Mouse (Mus musculus) lung, embryonic 15.5 days (tissue): ENCODE measurements around the gene Gnptab. TPM values are rescaled to one million over a fixed set of nuclear protein-coding genes. Genes with fewer than 3 reads are reported as not detected.
"Not testable (repeated sequence)": the region's sequence is repeated elsewhere in the genome, so short reads cannot be mapped to it uniquely, and the experiment has no call there.

Experiments used
- ATAC-seq: fragments of 200-750 bp; cut with Nextera tagmentation; 2 replicates; pipeline ENCODE4 v1.8.0; 2017; ENCODE audit warnings: moderate number of reproducible peaks, borderline replicate concordance; ENCODE audit not compliant: low FRiP score, low TSS enrichment; ENCODE audit errors: extremely low read depth
- H3K27ac ChIP-seq: fragments of 300-500 bp; sonication (generic); 2 replicates; pipeline ENCODE4 v1.5.1; 2015; ENCODE audit warnings: moderate library complexity, mild to moderate bottlenecking, inconsistent platforms
- H3K27me3 ChIP-seq: fragments of 300-500 bp; sonication (generic); 2 replicates; pipeline ENCODE4 v1.6.1; 2015; ENCODE audit warnings: inconsistent platforms
- H3K36me3 ChIP-seq: fragments of 300-500 bp; sonication (generic); 2 replicates; pipeline ENCODE4 v1.6.1; 2015; ENCODE audit warnings: inconsistent platforms
- H3K4me1 ChIP-seq: fragments of 300-500 bp; sonication (generic); 2 replicates; pipeline ENCODE4 v1.6.1; 2015; ENCODE audit warnings: inconsistent platforms
- H3K4me2 ChIP-seq: fragments of 300-500 bp; sonication (generic); 2 replicates; pipeline ENCODE4 v1.6.1; 2015; ENCODE audit warnings: inconsistent platforms, mild to moderate bottlenecking, moderate library complexity
- H3K4me3 ChIP-seq: fragments of 300-500 bp; sonication (generic); 2 replicates; pipeline ENCODE4 v1.5.1; 2015; ENCODE audit warnings: mild to moderate bottlenecking, inconsistent platforms
- H3K9ac ChIP-seq: fragments of 300-500 bp; sonication (generic); 2 replicates; pipeline ENCODE4 v1.6.1; 2015; ENCODE audit warnings: inconsistent platforms
- H3K9me3 ChIP-seq: fragments of 300-500 bp; sonication (generic); 2 replicates; pipeline ENCODE4 v1.6.1; 2016; ENCODE audit warnings: inconsistent platforms
- WGBS: fragments of 180-500 bp; shearing (Covaris S2); methylation state at CpG from one replicate; pipeline ENCODE4 v1.1.7; 2015; 5-methylcytosine and 5-hydroxymethylcytosine counted together
- polyA plus RNA-seq: library from polyadenylated mRNA; unstranded; fragments of >200 nt; fragmentation: Nextera tagmentation; extraction: Ambion mirVana; gene quantifications from 2 replicates; pipeline ENCODE4 v1.2.1, GENCODE M21; 2015

The Gnptab gene
- polyA plus RNA-seq, 1 experiment from 2014 or later = 16.2 TPM

DNA sequence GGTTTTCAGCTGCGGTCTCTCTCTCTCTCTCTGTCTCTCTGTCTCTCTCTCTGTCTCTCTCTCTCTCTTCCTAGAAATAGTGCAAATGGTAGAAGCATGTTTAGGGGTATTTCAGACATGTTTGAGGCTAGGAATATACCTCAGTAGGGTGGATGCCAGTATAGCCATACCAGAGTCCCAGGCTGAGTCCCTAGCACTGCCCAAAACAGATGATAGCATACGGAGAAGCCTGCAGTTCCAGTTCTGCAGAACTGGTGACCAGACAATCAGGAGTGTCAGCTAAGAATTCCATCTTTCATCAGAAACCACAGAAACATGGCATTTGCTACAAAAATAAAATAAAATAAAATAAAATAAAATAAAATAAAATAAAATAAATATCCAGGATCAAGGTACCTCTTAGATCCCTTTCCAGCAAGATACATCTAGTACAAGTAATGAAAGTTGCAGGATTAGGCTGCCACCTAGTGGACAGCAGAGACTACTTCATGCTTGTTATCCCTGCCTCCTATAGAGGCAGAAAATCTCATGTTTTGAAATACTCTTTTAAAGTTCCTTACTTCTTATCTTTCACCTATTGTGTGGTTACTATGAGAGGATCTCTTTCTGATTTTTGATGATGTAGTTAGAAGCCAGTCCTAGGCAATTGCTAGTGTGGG, 47.4 kb downstream of the Gnptab start:
- no peaks in the 10 kb centered on the region for H3K27me3 ChIP-seq
- no peak overlapping the region for H3K27ac ChIP-seq
- no peaks in the 10 kb centered on the region for H3K4me1 ChIP-seq
- peak; percentile 75; the same call in 1 of the 2 replicates for ATAC-seq
- H3K9me3 ChIP-seq = no peaks in the 10 kb centered on the region
- no peak overlapping the region for H3K9ac ChIP-seq
- 89% methylated on average over 2 of the region's 2 CpGs for WGBS
- no peak overlapping the region for H3K4me3 ChIP-seq
- H3K4me2 ChIP-seq = no peak overlapping the region
- peaks cover 26% of the 10 kb centered on the region; the same call in 1 of the 2 replicates for H3K36me3 ChIP-seq

DNA sequence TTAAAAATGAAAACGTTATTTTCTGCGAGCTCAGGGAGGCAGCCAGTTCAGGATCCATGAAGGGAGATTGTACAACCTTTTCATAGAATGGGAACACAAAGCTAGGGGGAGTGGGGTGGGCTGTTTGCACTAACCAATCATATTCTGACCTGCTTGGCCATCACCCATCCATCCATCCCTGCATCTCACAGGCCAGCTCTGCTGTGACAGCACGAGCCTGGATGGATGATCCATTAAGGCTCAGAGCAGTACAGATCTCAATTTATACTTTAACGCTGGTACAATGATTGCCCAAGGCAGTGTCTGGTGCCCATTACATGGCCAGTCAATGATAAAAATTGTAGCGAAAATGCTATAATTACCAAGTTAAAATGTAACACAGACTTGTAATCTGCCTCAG, 48.0 kb downstream of the Gnptab start:
- 58% methylated on average over 5 of the region's 5 CpGs for WGBS
- Histone ChIP-seq H3K9me3 (no peaks in the 10 kb centered on the region), H3K36me3 (peaks cover 25% of the 10 kb centered on the region; the same call in 1 of the 2 replicates), H3K4me3 (no peak overlapping the region), H3K4me2 (no peak overlapping the region), H3K27me3 (no peaks in the 10 kb centered on the region), H3K9ac (no peak overlapping the region), H3K4me1 (no peaks in the 10 kb centered on the region), H3K27ac (no peak overlapping the region)
- ATAC-seq = no peak

DNA sequence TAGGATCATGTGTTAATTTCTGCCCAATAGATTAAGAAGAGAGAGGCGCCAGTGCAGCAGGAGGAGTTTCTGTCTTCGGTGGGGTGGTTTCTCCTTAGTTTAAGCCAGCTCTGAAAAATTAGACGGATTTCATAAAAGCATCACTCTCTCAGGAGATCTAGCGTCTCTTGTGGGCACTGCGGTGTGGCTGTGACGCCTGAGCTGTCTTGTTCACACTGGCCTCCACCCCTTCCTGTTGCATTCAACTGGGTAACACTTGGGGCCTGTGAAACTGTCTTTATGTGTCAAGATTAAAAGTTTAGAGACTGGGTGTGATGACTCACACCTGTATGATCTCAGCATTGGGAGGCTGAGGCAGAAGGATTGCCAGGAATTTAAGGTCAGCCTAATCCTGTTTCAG, 49.1 kb downstream of the Gnptab start:
- ATAC-seq = no peak
- no peaks in the 10 kb centered on the region for H3K27me3 ChIP-seq
- 92% methylated on average over 6 of the region's 6 CpGs for whole genome bisulfite sequencing
- no peaks in the 10 kb centered on the region for H3K4me1 ChIP-seq
- no peak overlapping the region for H3K27ac ChIP-seq
- H3K9me3 ChIP-seq = no peaks in the 10 kb centered on the region
- H3K36me3 ChIP-seq = peaks cover 27% of the 10 kb centered on the region
- no peak overlapping the region for H3K4me3 ChIP-seq
- no peak overlapping the region for H3K4me2 ChIP-seq
- H3K9ac ChIP-seq = no peak overlapping the region

DNA sequence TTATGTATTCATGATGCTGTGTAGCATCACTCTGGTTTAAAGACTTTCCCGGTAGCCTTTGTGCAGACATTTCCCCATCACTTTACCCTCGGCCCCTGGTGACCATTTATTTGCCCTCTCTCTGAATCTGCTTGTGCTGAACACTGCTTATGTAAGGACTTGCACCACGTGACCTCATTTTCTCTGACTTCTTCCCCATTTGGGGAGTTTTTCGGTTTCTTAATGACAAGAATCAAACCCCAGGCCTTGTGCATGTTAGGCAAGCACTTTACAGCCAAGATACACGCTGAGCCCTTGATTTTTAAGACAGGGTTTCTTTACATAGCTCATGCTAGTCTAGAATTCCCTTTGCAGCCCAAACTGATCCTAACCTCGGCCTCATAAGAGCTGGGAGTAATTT, 62.3 kb downstream of the Gnptab start:
- H3K4me1 ChIP-seq = no peaks in the 10 kb centered on the region
- ATAC-seq = no peak
- H3K4me2 ChIP-seq = no peak overlapping the region
- peaks cover 32% of the 10 kb centered on the region for H3K36me3 ChIP-seq
- no peak overlapping the region for H3K9ac ChIP-seq
- no peak overlapping the region for H3K27ac ChIP-seq
- H3K9me3 ChIP-seq = no peaks in the 10 kb centered on the region
- H3K4me3 ChIP-seq = no peak overlapping the region
- 68% methylated on average over 6 of the region's 6 CpGs for WGBS
- H3K27me3 ChIP-seq = no peaks in the 10 kb centered on the region

DNA sequence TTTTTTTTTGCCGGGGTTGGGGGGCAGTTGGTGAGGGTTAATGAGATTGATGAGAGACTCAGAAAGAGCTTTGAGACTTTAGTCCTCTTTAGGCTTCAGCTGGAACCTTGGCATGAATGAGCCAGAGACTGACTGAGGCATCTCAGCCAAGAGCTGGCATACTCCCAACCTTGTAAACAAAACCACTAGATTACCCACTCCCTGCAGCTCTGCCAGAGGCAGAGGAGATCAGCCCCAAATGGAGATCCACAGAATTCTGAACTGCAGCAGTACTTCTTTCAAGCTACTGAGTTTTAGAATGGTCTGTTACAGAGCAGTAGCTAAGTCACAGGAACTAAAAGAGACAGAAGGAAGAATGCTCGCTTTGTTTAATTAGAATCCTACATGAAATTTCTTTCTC, 72.3 kb downstream of the Gnptab start:
- Histone ChIP-seq H3K36me3 (peaks cover 3% of the 10 kb centered on the region; the same call in 1 of the 2 replicates), H3K27ac (no peak overlapping the region), H3K9ac (no peak overlapping the region), H3K9me3 (no peaks in the 10 kb centered on the region), H3K27me3 (no peaks in the 10 kb centered on the region), H3K4me3 (no peak overlapping the region), H3K4me2 (no peak overlapping the region), H3K4me1 (0 out of 2 replicates have a peak, but pooled peaks cover 5% of the 10 kb centered on the region)
- no peak; the same call in 1 of the 2 replicates for ATAC-seq
- WGBS = 50% methylated on average over 2 of the region's 2 CpGs

- Histone ChIP-seq H3K36me3 (no peaks in the 10 kb centered on the region), H3K27me3 (no peaks in the 10 kb centered on the region), H3K4me2 (no peak overlapping the region), H3K27ac (no peak overlapping the region), H3K9ac (no peak overlapping the region), H3K4me1 (0 out of 2 replicates have a peak, but pooled peaks cover 5% of the 10 kb centered on the region), H3K9me3 (no peaks in the 10 kb centered on the region), H3K4me3 (no peak overlapping the region)
- ATAC-seq = no peak
- 74% methylated on average over 6 of the region's 6 CpGs for WGBS
Measured at GRCm38 (mm10) chr10:88451990-88452389, 73.1 kb downstream of the Gnptab start.

- Histone ChIP-seq H3K27ac (peak overlapping the region; percentile 42; the same call in 1 of the 2 replicates), H3K9ac (no peak overlapping the region), H3K9me3 (no peaks in the 10 kb centered on the region), H3K4me2 (peak overlapping the region; percentile 17), H3K4me1 (peaks cover 4% of the 10 kb centered on the region; the same call in 1 of the 2 replicates), H3K27me3 (no peaks in the 10 kb centered on the region), H3K4me3 (no peak overlapping the region), H3K36me3 (no peaks in the 10 kb centered on the region)
- peak; percentile 47; the same call in 1 of the 2 replicates for ATAC-seq
- WGBS = 27% methylated on average over 6 of the region's 6 CpGs
Measured at GRCm38 (mm10) chr10:88457816-88458215, 78.9 kb downstream of the Gnptab start.

- peak; percentile 29; the same call in 1 of the 2 replicates for ATAC-seq
- H3K9me3 ChIP-seq = no peaks in the 10 kb centered on the region
Measured at GRCm38 (mm10) chr10:88459502-88459992, 80.6 kb downstream of the Gnptab start, which contains the start of gene Sycp3. TSS of gene Sycp3 (plus strand) at chr10:88459569.

DNA sequence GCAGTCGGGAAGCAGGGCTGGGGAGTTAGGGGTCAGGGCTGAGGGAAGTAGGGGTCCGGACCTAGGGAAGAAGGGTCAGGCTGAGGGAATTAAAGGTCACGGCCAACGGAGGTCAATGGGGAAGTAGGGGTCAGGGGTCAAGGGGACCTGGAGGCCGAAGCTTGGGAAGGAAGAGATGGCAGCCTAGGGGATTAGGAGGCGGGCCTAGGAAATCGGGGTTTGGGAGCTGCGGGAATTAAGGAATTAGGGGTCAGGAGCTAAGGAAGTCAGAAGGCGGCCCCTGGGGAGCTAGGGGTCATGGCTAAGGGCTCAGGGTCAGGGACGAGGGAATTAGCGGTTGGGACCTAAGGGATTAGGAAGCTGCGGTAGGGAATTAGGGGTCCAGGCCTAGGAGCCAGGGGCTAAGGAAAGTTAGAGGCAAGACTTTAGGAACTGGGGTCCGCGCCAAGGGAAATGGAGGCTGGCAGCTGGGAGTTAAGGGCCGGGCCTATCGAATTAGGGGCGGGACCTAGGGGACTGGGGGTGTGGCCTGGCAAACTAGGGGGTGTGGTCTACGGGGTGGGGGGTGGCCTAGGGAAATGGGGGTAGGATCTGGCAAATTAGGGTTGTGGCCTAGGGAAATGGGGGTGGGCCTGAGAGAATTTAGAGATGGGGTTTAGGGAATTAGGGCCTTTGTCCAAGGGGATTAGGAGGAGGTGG, 81.3 kb downstream of the Gnptab start:
- WGBS = 69% methylated on average over 18 of the region's 18 CpGs
- peaks cover 4% of the 10 kb centered on the region; the same call in 1 of the 2 replicates for H3K4me1 ChIP-seq
- H3K27ac ChIP-seq = no peak overlapping the region
- no peak overlapping the region for H3K4me3 ChIP-seq
- H3K9me3 ChIP-seq = no peaks in the 10 kb centered on the region
- H3K27me3 ChIP-seq = no peaks in the 10 kb centered on the region
- H3K4me2 ChIP-seq = no peak overlapping the region
- H3K9ac ChIP-seq = no peak overlapping the region
- no peaks in the 10 kb centered on the region for H3K36me3 ChIP-seq
- 0 out of 2 replicates have a peak, but pooled peaks have one; percentile 31 for ATAC-seq

More at GRCm38 (mm10) chr10:88459502-88459992, 80.6 kb downstream of the Gnptab start, which contains the start of gene Sycp3:
- H3K4me3 ChIP-seq = no peak within 1 kb of the TSS
- no peak within 1 kb of the TSS for H3K9ac ChIP-seq
- 81% methylated on average over 33 of the region's 33 CpGs for WGBS
- H3K4me1 ChIP-seq = peaks cover 4% of the 10 kb centered on the region; the same call in 1 of the 2 replicates
- H3K36me3 ChIP-seq = no peaks in the 10 kb centered on the region
- H3K27ac ChIP-seq = no peak within 1 kb of the TSS
- H3K27me3 ChIP-seq = no peaks in the 10 kb centered on the region
- H3K4me2 ChIP-seq = no peak within 1 kb of the TSS

- H3K4me2 ChIP-seq, H3K9me3 ChIP-seq, H3K36me3 ChIP-seq, H3K4me3 ChIP-seq, H3K9ac ChIP-seq, H3K4me1 ChIP-seq, ATAC-seq, H3K27me3 ChIP-seq, H3K27ac ChIP-seq: not testable (repeated sequence)
- 86% methylated on average over 10 of the region's 10 CpGs for WGBS
Measured at GRCm38 (mm10) chr10:88482866-88483265, 103.9 kb downstream of the Gnptab start.

DNA sequence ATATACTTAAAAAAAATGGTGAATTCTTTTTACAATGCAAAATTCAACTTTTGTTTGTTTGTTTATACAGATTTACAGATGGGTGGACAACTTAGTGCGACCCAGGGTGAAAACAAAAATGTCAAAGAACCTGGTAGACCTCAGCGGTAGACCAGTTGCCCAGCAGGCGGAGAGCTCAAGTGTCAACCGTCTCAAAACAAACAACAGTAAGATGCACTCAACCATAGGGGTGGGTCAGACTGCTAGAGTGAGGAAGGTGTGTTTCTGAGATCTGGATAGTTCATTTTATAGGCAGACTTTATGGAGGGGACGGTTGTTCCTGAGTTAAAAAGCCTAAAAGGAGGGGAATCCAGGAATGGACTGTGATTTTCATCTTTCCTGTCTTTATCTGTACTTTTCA, 109.7 kb downstream of the Gnptab start:
- Histone ChIP-seq H3K4me2 (no peak overlapping the region), H3K27ac (no peak overlapping the region), H3K4me1 (no peaks in the 10 kb centered on the region), H3K9me3 (no peaks in the 10 kb centered on the region), H3K36me3 (no peaks in the 10 kb centered on the region), H3K27me3 (no peaks in the 10 kb centered on the region), H3K4me3 (no peak overlapping the region), H3K9ac (no peak overlapping the region)
- WGBS = 79% methylated on average over 5 of the region's 5 CpGs
- no peak for ATAC-seq

GRCm38 (mm10) chr10:88491632-88492031, 112.7 kb downstream of the Gnptab start:
- no peak for ATAC-seq
- Histone ChIP-seq H3K4me3 (no peak overlapping the region), H3K36me3 (no peaks in the 10 kb centered on the region), H3K4me2 (no peak overlapping the region), H3K9ac (no peak overlapping the region), H3K27ac (no peak overlapping the region), H3K9me3 (no peaks in the 10 kb centered on the region), H3K4me1 (no peaks in the 10 kb centered on the region), H3K27me3 (no peaks in the 10 kb centered on the region)
- WGBS = 68% methylated on average over 7 of the region's 7 CpGs
